ENCODE assay signal across 26 mouse cellular contexts in the genomic region with DNA sequence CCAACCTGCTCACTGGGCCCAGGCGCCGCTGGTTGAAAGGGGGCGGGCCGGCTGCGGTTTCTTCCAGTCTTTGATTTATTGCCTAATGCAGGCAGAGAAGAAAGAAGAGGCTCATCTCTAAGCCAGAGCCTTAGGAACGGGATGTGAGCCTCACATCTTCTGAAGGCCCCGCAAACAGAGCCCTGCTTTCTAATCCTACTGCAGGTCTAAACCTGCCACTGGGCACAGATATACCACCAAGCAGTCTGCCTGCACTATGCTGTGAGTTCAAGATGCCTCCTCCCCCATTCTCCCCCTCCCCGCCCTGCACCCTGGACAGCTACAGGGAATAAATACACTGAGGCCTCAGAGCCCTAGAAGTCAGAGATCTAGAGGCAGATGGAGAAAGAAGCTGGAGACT. TPM values are rescaled to one million over a fixed set of nuclear protein-coding genes. Genes with fewer than 3 reads are reported as not detected.
DNase-seq lines count a peak whose midpoint lies in the region; ATAC-seq lines count a peak whose summit lies in the region.
"Had no signal": no experiment of that assay in that cellular context is flagged by ENCODE, and none has a peak within 500 bp of the region (broad histone marks: within the 10 kb centered on the region; RNA-seq: fewer than 3 reads in every experiment).

No protein-coding gene starts in this region.

- H3K36me3 ChIP-seq in liver, embryonic 12.5 days, result no peaks in the 10 kb centered on the region
- H3K36me3 ChIP-seq in neural tube, embryonic 14.5 days (ENCODE audit: control insufficient read depth, insufficient read depth, low read length), result no peaks in the 10 kb centered on the region
- H3K36me3 ChIP-seq in neural tube, embryonic 15.5 days, result no peaks in the 10 kb centered on the region
- no peaks in the 10 kb centered on the region for H3K36me3 ChIP-seq in midbrain, embryonic 16.5 days (ENCODE audit: control insufficient read depth, insufficient read depth, low read length)
- H3K36me3 ChIP-seq: forebrain, embryonic 12.5 days; forebrain, embryonic 15.5 days; heart, embryonic 10.5 days; heart, embryonic 13.5 days had no signal

- H3K4me2 ChIP-seq in liver, embryonic 12.5 days, result no peak overlapping the region
- H3K4me2 ChIP-seq in neural tube, embryonic 14.5 days (ENCODE audit: low read depth, low read length), result no peak overlapping the region
- no peak overlapping the region for H3K4me2 ChIP-seq in neural tube, embryonic 15.5 days
- H3K4me2 ChIP-seq in midbrain, embryonic 16.5 days (ENCODE audit: low read length), result no peak overlapping the region
- H3K4me2 ChIP-seq: forebrain, embryonic 12.5 days; forebrain, embryonic 15.5 days; heart, embryonic 13.5 days; hindbrain, embryonic 14.5 days had no signal

- no peak overlapping the region for H3K27ac ChIP-seq in liver, embryonic 12.5 days
- H3K27ac ChIP-seq in neural tube, embryonic 14.5 days (ENCODE audit: low read depth, low read length), result no peak overlapping the region
- H3K27ac ChIP-seq in neural tube, embryonic 15.5 days (replicated peaks), result no peak overlapping the region
- no peak overlapping the region for H3K27ac ChIP-seq in midbrain, embryonic 16.5 days (ENCODE audit: low read length)
- H3K27ac ChIP-seq: forebrain, embryonic 12.5 days; forebrain, embryonic 15.5 days; heart, adult 2 months; heart, embryonic 10.5 days; heart, embryonic 13.5 days; hindbrain, embryonic 14.5 days; hindbrain, postnatal 0 days had no signal

- no peak overlapping the region for H3K4me3 ChIP-seq in liver, embryonic 12.5 days
- no peak overlapping the region for H3K4me3 ChIP-seq in neural tube, embryonic 14.5 days (ENCODE audit: low read depth, low read length)
- H3K4me3 ChIP-seq in neural tube, embryonic 15.5 days (replicated peaks), result no peak overlapping the region
- no peak overlapping the region for H3K4me3 ChIP-seq in midbrain, embryonic 16.5 days (ENCODE audit: low read depth, low read length)
- H3K4me3 ChIP-seq: erythroblast, embryonic 14.5 days; forebrain, embryonic 12.5 days; forebrain, embryonic 15.5 days; heart, adult 2 months; heart, embryonic 10.5 days; heart, embryonic 13.5 days had no signal

- peak; percentile 28 for DNase-seq in embryo, embryonic 11 days
- no peak for DNase-seq in embryo, embryonic 9.5 days (ENCODE audit: extremely low spot score)
- peak; percentile 10 for DNase-seq in liver
- DNase-seq: adrenal gland, postnatal 14 days; cerebellum, adult 11-12 months; cerebellum, adult 8-10 months; cerebellum, postnatal 10 days; cerebellum, postnatal 36 days; gastrocnemius, postnatal 25 days; heart, adult 2 months; heart, postnatal 14 days; heart, postnatal 4 days had no signal

- H3K9ac ChIP-seq in liver, embryonic 12.5 days, result no peak overlapping the region
- no peak overlapping the region for H3K9ac ChIP-seq in neural tube, embryonic 14.5 days (replicated peaks; ENCODE audit: low read depth, low read length)
- no peak overlapping the region for H3K9ac ChIP-seq in neural tube, embryonic 15.5 days (replicated peaks)
- no peak overlapping the region for H3K9ac ChIP-seq in midbrain, embryonic 16.5 days (ENCODE audit: low read depth, low read length)
- H3K9ac ChIP-seq: forebrain, embryonic 12.5 days; forebrain, embryonic 15.5 days; heart, embryonic 13.5 days; hindbrain, embryonic 14.5 days had no signal

- ATAC-seq in liver, embryonic 12.5 days, result no peak
- peak; percentile 24; the same call in 1 of the 2 replicates for ATAC-seq in neural tube, embryonic 14.5 days (ENCODE audit: low read depth)
- ATAC-seq in neural tube, embryonic 15.5 days (ENCODE audit: low FRiP score), result no peak
- 0 out of 2 replicates have a peak, but pooled peaks have one; percentile 27 for ATAC-seq in granulocyte monocyte progenitor cell, adult 5-6 weeks (replicated peaks; ENCODE audit: poor library complexity, severe bottlenecking)
- no peak for ATAC-seq in midbrain, embryonic 16.5 days
- ATAC-seq: CD4-positive, CD25-positive, alpha-beta regulatory T cell, adult 4 months; forebrain, embryonic 15.5 days; hindbrain, postnatal 0 days; inflammation-experienced regulatory T-cells, adult 6 months had no signal

- 54% methylated on average over 8 of the region's 8 CpGs for WGBS in liver, embryonic 12.5 days (ENCODE audit: insufficient replicate concordance)
- WGBS in neural tube, embryonic 14.5 days, result 27% methylated on average over 8 of the region's 8 CpGs
- WGBS in neural tube, embryonic 15.5 days, result 30% methylated on average over 8 of the region's 8 CpGs
- WGBS in midbrain, embryonic 16.5 days, result 59% methylated on average over 8 of the region's 8 CpGs

- no peaks in the 10 kb centered on the region for H3K9me3 ChIP-seq in liver, embryonic 12.5 days (replicated peaks)
- H3K9me3 ChIP-seq in neural tube, embryonic 14.5 days (ENCODE audit: control insufficient read depth, low read length), result no peaks in the 10 kb centered on the region
- no peaks in the 10 kb centered on the region for H3K9me3 ChIP-seq in neural tube, embryonic 15.5 days (replicated peaks)
- no peaks in the 10 kb centered on the region for H3K9me3 ChIP-seq in midbrain, embryonic 16.5 days (replicated peaks; ENCODE audit: control insufficient read depth, low read length, poor library complexity, severe bottlenecking)
- H3K9me3 ChIP-seq: forebrain, embryonic 12.5 days; forebrain, embryonic 15.5 days had no signal

- H3K27me3 ChIP-seq in liver, embryonic 12.5 days (replicated peaks), result peaks cover 17% of the 10 kb centered on the region; the same call in 1 of the 2 replicates
- H3K27me3 ChIP-seq in neural tube, embryonic 14.5 days (ENCODE audit: control insufficient read depth, insufficient read depth, low read length), result no peaks in the 10 kb centered on the region
- H3K27me3 ChIP-seq in neural tube, embryonic 15.5 days (replicated peaks), result no peaks in the 10 kb centered on the region
- H3K27me3 ChIP-seq in midbrain, embryonic 16.5 days (ENCODE audit: control insufficient read depth, insufficient read depth, low read depth, low read length), result no peaks in the 10 kb centered on the region
- H3K27me3 ChIP-seq: forebrain, embryonic 15.5 days had no signal

- H3K4me1 ChIP-seq in liver, embryonic 12.5 days, result no peaks in the 10 kb centered on the region
- no peaks in the 10 kb centered on the region for H3K4me1 ChIP-seq in neural tube, embryonic 14.5 days (ENCODE audit: control insufficient read depth, insufficient read depth, low read length)
- 0 out of 2 replicates have a peak, but pooled peaks cover 5% of the 10 kb centered on the region for H3K4me1 ChIP-seq in neural tube, embryonic 15.5 days
- H3K4me1 ChIP-seq in midbrain, embryonic 16.5 days (ENCODE audit: control insufficient read depth, insufficient read depth, low read length), result no peaks in the 10 kb centered on the region
- H3K4me1 ChIP-seq: forebrain, embryonic 12.5 days; forebrain, embryonic 15.5 days; heart, embryonic 10.5 days; heart, embryonic 13.5 days had no signal

RNA-seq across cellular contexts. Expression of a gene that starts 35.2 kb away (rescaled TPM):
- 0.30 and 0.36 TPM in 2 replicates for polyA plus RNA-seq in liver, embryonic 12.5 days (2016; fragmentation: Nextera tagmentation; extraction: Ambion mirVana)
- 1.4 TPM in 2 replicates for polyA plus RNA-seq in neural tube, embryonic 14.5 days (2014; fragmentation: Nextera tagmentation; extraction: Ambion mirVana)
- polyA plus RNA-seq in neural tube, embryonic 15.5 days (2015; fragmentation: Nextera tagmentation; extraction: Ambion mirVana), result 1.6 TPM in 2 replicates
- total RNA-seq in granulocyte monocyte progenitor cell, adult 5-6 weeks (2014; fragmentation: Nextera tagmentation), result not detected in 2 replicates
- total RNA-seq in granulocyte monocyte progenitor cell, adult 5-6 weeks (2017), result 0.04 TPM in 1 of 2 replicates, not detected in the other
- 1.1 and 1.2 TPM in 2 replicates for polyA plus RNA-seq in midbrain, embryonic 16.5 days (2015; fragmentation: Nextera tagmentation; extraction: Ambion mirVana)
- polyA plus RNA-seq: erythroblast, embryonic 14.5 days had no signal

Comparison
In these comparisons a context has a peak if more than half of its experiments do, and no peak if none do; other contexts are left out.
1. ATAC-seq: peak in neural tube, embryonic 14.5 days (single experiment) and granulocyte monocyte progenitor cell, adult 5-6 weeks (single experiment); none in liver, embryonic 12.5 days (single experiment), neural tube, embryonic 15.5 days (single experiment) and midbrain, embryonic 16.5 days (single experiment).